Mouse (Mus musculus) forebrain, embryonic 13.5 days (tissue): ENCODE data around the gene Hic1. TPM values are rescaled to one million over a fixed set of nuclear protein-coding genes. Genes with fewer than 3 reads are reported as not detected.

Experiments used
- ATAC-seq: fragments of 200-750 bp; cut with Nextera tagmentation; 2 replicates; pipeline ENCODE4 v1.8.0; 2017
- H3K27ac ChIP-seq: fragments of 300-500 bp; sonication (generic); 2 replicates; pipeline ENCODE4 v1.5.1; 2015; ENCODE audit warnings: inconsistent platforms, mild to moderate bottlenecking, moderate library complexity
- H3K27me3 ChIP-seq: fragments of 300-500 bp; sonication (generic); 2 replicates; pipeline ENCODE4 v1.6.1; 2015; ENCODE audit warnings: mild to moderate bottlenecking, inconsistent platforms
- H3K36me3 ChIP-seq: fragments of 300-500 bp; sonication (generic); 2 replicates; pipeline ENCODE4 v1.6.1; 2015; ENCODE audit warnings: mild to moderate bottlenecking, inconsistent platforms; ENCODE audit not compliant: poor library complexity, severe bottlenecking
- H3K4me1 ChIP-seq: fragments of 300-500 bp; sonication (generic); 2 replicates; pipeline ENCODE4 v1.6.1; 2015; ENCODE audit warnings: inconsistent platforms
- H3K4me2 ChIP-seq: fragments of 300-500 bp; sonication (generic); 2 replicates; pipeline ENCODE4 v1.6.1; 2015; ENCODE audit warnings: inconsistent platforms, mild to moderate bottlenecking, moderate library complexity
- H3K4me3 ChIP-seq: fragments of 300-500 bp; sonication (generic); 2 replicates; pipeline ENCODE4 v1.5.1; 2015; ENCODE audit warnings: mild to moderate bottlenecking, inconsistent platforms
- H3K9ac ChIP-seq: fragments of 300-500 bp; sonication (generic); 2 replicates; pipeline ENCODE4 v1.6.1; 2015; ENCODE audit warnings: mild to moderate bottlenecking, inconsistent platforms
- H3K9me3 ChIP-seq: fragments of 300-500 bp; sonication (generic); replicated peaks from 2 replicates; pipeline ENCODE4 v1.6.1; 2016; ENCODE audit warnings: inconsistent platforms
- WGBS: fragments of 180-500 bp; shearing (Covaris S2); methylation state at CpG from one replicate; pipeline ENCODE4 v1.1.7; 2015; 5-methylcytosine and 5-hydroxymethylcytosine counted together
- polyA plus RNA-seq: library from polyadenylated mRNA; unstranded; fragments of >200 nt; fragmentation: Nextera tagmentation; extraction: Ambion mirVana; gene quantifications from 2 replicates; pipeline ENCODE4 v1.2.1, GENCODE M21; 2015

The Hic1 gene
- polyA plus RNA-seq, 1 experiment from 2014 or later = 1.5 TPM

DNA sequence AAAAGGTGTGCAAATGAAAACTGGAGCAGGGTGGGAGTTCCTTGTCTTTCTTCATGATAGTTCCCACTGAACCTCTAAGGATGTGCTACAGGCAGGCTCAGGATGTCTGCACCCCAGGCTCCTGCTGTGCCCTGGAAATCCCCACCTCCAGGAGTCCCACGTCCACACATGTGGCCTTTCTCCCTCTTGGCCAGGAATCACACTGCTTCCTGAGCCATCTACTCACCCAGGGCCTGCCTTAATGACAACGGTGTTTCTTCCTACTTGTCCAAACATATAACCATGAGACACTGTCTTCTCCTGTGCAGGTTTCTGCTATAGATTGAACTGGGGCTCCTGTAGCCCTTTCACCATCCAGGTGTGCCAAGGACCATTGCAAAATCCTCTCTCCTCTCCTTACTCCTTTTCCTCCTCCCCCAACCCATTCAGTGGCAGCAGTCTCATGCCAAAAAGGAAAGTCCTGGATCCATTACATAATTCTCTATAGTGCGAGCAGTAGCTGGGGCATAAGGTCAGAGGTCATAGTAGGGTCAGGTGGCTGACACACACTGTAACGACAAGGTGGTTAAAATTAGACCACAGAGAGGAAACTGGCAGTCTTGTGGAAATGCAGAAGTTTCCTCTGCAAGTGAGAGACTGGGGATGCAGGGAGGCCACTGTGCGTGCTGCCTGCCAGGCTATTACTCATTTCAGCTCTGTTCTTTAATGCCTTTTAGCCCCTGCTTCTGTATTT lies 32.5 kb downstream of the Hic1 start:
- Histone ChIP-seq H3K4me2 (no peak overlapping the region), H3K4me3 (no peak overlapping the region), H3K27me3 (no peaks in the 10 kb centered on the region), H3K36me3 (peaks cover 15% of the 10 kb centered on the region; the same call in 1 of the 2 replicates), H3K4me1 (peaks cover 36% of the 10 kb centered on the region), H3K9ac (no peak overlapping the region), H3K9me3 (no peaks in the 10 kb centered on the region), H3K27ac (no peak overlapping the region)
- no peak for ATAC-seq
- 79% methylated on average over 5 of the region's 5 CpGs for WGBS

DNA sequence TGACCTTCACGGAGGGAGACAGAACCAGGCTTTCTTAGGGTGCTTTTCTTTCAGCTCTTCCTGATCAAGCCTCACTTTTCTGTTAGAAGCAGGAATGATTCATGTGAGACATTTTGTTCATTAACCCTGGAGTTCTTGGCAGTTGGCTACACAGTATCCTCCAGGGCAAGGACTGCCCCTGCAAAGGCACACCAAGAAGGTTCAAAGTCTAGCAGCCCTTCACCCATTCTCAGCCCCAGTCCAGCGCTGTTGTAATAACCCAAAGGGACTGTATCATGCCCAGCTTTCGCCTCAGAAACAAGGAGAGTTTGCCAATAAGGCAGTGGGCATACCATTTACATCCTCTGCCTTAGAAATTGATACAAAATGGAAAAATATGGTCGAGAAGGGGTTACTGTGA lies 34.0 kb downstream of the Hic1 start:
- no peak overlapping the region for H3K4me2 ChIP-seq
- ATAC-seq = no peak
- H3K36me3 ChIP-seq = peaks cover 10% of the 10 kb centered on the region; the same call in 1 of the 2 replicates
- H3K4me3 ChIP-seq = no peak overlapping the region
- no peaks in the 10 kb centered on the region for H3K27me3 ChIP-seq
- H3K9ac ChIP-seq = no peak overlapping the region
- H3K27ac ChIP-seq = no peak overlapping the region
- 96% methylated on average over 4 of the region's 4 CpGs for WGBS
- H3K9me3 ChIP-seq = no peaks in the 10 kb centered on the region
- peaks cover 36% of the 10 kb centered on the region for H3K4me1 ChIP-seq

DNA sequence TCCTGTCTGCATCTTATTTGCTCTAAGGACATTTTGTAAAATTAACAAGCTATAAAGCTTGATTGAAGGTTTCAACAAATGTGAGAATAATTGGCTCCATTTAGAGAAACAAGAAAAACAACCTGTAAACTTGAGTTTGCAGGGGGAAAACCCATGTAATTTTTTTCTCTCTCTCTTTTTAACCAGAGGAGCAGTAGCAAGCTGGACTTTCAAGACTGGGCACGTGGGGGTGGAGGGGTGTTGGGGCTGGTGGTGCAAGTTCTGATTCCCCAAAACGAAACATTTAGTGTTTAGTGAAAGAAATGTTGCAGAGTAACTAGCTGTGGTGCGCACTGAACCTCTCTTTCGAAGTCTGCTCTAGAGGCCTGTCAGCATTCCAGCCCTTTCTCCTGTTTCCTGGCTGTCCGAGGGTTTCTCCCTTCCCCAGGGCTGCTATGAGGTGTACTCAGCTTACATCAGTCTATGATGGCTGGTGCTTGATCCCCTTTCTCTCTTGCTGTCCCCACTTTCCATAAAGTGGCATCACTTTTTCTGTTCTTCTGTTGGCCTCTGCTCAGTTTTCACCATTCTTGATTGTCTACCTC lies 34.7 kb downstream of the Hic1 start:
- H3K4me1 ChIP-seq = peaks cover 36% of the 10 kb centered on the region
- no peak overlapping the region for H3K9ac ChIP-seq
- H3K9me3 ChIP-seq = no peaks in the 10 kb centered on the region
- no peak for ATAC-seq
- peak overlapping the region; percentile 59; the same call in 1 of the 2 replicates for H3K27ac ChIP-seq
- H3K36me3 ChIP-seq = peaks cover 6% of the 10 kb centered on the region; the same call in 1 of the 2 replicates
- no peaks in the 10 kb centered on the region for H3K27me3 ChIP-seq
- H3K4me2 ChIP-seq = no peak overlapping the region
- no peak overlapping the region for H3K4me3 ChIP-seq
- WGBS = 74% methylated on average over 5 of the region's 5 CpGs

DNA sequence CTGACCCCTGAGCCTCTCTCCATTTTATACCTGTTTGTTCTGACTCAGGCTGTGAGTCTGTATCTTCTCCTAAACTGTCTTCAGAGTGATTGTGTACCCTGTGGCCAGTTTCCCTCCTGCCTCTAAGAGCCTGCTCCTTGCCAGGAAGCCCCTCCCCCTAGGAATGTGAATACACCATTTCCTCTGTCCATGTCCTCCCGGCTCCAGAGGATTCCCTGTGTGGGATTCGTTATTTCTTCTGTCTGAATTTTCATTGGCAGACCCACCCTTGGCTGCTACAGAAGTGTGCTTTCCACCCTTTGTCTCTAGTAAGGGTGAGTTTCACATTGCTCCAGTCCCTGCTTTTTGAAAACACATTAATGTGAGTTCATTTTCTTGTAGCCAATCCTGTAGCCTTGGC lies 35.4 kb downstream of the Hic1 start:
- Histone ChIP-seq H3K4me1 (peaks cover 36% of the 10 kb centered on the region), H3K27me3 (no peaks in the 10 kb centered on the region), H3K4me3 (no peak overlapping the region), H3K9me3 (no peaks in the 10 kb centered on the region), H3K27ac (peak overlapping the region; percentile 59), H3K36me3 (no peaks in the 10 kb centered on the region), H3K4me2 (0 out of 2 replicates have a peak overlapping the region, but pooled peaks have one; percentile 4), H3K9ac (no peak overlapping the region)
- ATAC-seq = peak; percentile 69; the same call in 1 of the 2 replicates
- WGBS = 1% methylated on average over 2 of the region's 2 CpGs

DNA sequence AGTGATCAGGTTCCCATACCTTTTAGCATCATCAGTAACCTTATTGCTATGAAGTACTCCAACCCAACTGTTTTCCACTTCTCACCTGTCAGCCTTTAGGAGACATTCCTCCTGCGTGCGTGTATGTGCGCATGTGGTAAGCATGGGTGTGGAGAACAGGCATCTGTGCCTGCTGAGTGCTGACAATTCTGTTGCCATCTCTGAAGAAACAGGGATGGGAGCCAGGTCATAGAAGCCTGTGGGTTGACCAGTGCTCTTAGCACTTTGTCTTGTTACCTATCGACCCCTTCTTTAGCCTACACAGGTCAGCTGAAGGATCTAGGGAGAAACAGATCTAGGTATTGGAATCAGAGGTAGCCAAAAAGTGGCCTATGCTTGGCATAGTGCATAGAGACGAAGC lies 35.9 kb downstream of the Hic1 start:
- 81% methylated on average over 5 of the region's 5 CpGs for WGBS
- Histone ChIP-seq H3K36me3 (no peaks in the 10 kb centered on the region), H3K9ac (0 out of 2 replicates have a peak overlapping the region, but pooled peaks have one; percentile 9), H3K4me1 (peaks cover 36% of the 10 kb centered on the region), H3K9me3 (no peaks in the 10 kb centered on the region), H3K4me3 (no peak overlapping the region), H3K27me3 (no peaks in the 10 kb centered on the region), H3K27ac (peak overlapping the region; percentile 59), H3K4me2 (no peak overlapping the region)
- no peak for ATAC-seq

DNA sequence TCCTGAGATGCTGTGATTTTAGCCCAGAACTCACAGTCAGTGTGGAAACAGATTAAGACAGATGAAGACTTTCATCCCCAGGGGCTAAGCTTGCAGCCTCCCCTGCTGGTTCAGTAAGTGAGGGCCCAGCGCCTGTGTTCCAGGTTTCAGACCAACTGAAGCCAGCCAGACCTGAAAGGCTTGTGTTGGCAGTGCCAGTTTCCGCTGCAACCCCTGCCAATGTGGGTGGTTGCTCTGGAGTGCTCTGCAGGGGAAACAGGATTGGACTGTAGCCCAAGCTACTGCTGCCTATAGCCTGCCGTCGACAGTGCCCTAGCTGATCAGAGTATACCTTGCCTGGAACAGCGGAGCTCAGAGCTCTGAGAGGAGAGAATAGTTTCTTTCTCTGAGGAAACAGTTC lies 37.0 kb downstream of the Hic1 start:
- Histone ChIP-seq H3K9ac (no peak overlapping the region), H3K27me3 (no peaks in the 10 kb centered on the region), H3K9me3 (no peaks in the 10 kb centered on the region), H3K4me2 (no peak overlapping the region), H3K4me3 (no peak overlapping the region), H3K27ac (no peak overlapping the region), H3K36me3 (no peaks in the 10 kb centered on the region), H3K4me1 (peaks cover 36% of the 10 kb centered on the region)
- 70% methylated on average over 5 of the region's 5 CpGs for WGBS
- 0 out of 2 replicates have a peak, but pooled peaks have one; percentile 50 for ATAC-seq

DNA sequence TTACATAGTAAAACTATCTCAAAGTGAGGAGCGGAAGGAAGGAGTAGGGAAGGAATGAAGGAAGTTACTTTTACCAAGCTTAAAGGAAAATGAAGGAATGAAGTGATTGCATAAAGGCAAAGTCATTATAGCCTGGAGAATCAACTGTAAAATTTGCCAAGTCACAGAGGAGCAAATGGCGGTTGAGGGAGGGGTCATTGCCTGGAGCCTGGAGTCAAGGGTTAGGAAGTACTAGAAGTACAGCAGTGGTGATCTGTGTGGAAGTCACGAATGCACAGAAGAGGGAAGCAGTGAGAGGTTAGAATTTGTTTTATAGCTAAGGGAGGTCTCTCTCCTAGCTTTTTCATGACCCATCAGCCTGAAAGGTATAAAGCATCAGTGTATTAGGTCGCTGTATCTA lies 38.0 kb downstream of the Hic1 start:
- ATAC-seq = no peak
- H3K4me1 ChIP-seq = peaks cover 36% of the 10 kb centered on the region
- H3K36me3 ChIP-seq = no peaks in the 10 kb centered on the region
- H3K27ac ChIP-seq = no peak overlapping the region
- H3K4me2 ChIP-seq = no peak overlapping the region
- 85% methylated on average over 4 of the region's 4 CpGs for WGBS
- no peaks in the 10 kb centered on the region for H3K9me3 ChIP-seq
- no peaks in the 10 kb centered on the region for H3K27me3 ChIP-seq
- H3K9ac ChIP-seq = no peak overlapping the region
- no peak overlapping the region for H3K4me3 ChIP-seq

DNA sequence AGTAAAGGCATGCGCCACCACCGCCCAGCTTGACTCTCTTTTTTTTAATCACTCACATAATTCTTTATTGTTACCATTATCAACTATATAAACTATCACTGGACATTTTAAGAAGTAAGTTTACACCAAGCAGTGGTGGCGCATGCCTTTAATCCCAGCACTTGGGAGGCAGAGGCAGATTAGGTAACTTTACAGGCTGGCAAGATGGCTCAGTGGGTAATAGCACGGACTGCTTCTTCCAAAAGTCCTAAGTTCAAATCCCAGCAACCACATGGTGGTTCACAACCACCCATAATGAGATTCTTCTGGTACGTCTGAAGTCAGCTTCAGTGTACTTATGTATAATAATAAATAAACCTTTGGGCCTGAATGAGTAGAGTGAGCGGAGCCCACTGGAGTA lies 39.8 kb downstream of the Hic1 start:
- H3K4me1 ChIP-seq = peaks cover 26% of the 10 kb centered on the region
- H3K4me3 ChIP-seq = no peak overlapping the region
- H3K36me3 ChIP-seq = no peaks in the 10 kb centered on the region
- no peaks in the 10 kb centered on the region for H3K9me3 ChIP-seq
- no peak for ATAC-seq
- H3K4me2 ChIP-seq = no peak overlapping the region
- WGBS = 94% methylated on average over 6 of the region's 6 CpGs
- H3K27me3 ChIP-seq = no peaks in the 10 kb centered on the region
- H3K9ac ChIP-seq = no peak overlapping the region
- no peak overlapping the region for H3K27ac ChIP-seq

DNA sequence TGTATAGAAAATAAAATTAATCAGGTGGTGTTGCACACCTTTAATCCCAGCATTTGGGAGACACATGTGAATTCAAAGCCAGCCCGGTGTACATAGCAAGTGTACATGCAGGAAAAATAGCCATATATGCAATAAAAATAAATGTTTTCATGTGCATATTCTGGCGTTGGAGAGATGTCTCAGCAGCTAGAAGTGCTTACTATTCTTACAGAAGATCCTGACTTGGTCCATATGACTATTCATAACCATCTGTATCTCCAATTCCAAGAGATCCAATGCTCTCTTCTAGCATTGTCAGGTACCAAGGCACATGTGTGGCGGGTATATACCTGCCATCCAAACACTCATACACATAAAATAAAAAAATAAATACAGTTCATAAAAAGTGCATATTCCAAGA lies 42.9 kb downstream of the Hic1 start:
- no peak overlapping the region for H3K4me3 ChIP-seq
- WGBS = 95% methylated on average over 3 of the region's 3 CpGs
- no peak overlapping the region for H3K27ac ChIP-seq
- H3K27me3 ChIP-seq = no peaks in the 10 kb centered on the region
- no peak overlapping the region for H3K9ac ChIP-seq
- ATAC-seq = no peak
- H3K4me1 ChIP-seq = no peaks in the 10 kb centered on the region
- no peak overlapping the region for H3K4me2 ChIP-seq
- H3K9me3 ChIP-seq = no peaks in the 10 kb centered on the region
- no peaks in the 10 kb centered on the region for H3K36me3 ChIP-seq

DNA sequence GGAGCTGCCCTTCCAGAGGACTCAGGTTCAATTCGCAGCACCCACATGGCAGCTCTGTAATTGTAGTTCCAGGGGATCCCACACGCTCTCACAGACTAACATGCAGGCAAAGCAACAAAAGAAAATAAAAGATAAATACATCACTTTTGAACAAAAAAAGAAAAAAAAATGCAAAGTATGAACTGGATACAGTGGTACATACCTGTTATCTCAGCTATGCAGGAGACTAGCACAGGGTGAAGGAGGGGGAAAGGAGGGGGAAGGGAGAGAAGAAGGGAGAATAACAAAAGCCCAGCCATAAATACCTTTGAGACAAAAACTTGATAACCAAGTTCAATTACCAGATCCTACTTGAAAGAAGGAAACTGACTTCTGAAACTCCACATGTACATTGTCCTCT lies 44.9 kb downstream of the Hic1 start:
- Histone ChIP-seq H3K27me3 (no peaks in the 10 kb centered on the region), H3K9me3 (no peaks in the 10 kb centered on the region), H3K27ac (no peak overlapping the region), H3K36me3 (no peaks in the 10 kb centered on the region), H3K4me3 (no peak overlapping the region), H3K9ac (no peak overlapping the region), H3K4me2 (no peak overlapping the region), H3K4me1 (no peaks in the 10 kb centered on the region)
- WGBS = 92% methylated on average over 2 of the region's 2 CpGs
- ATAC-seq = no peak

DNA sequence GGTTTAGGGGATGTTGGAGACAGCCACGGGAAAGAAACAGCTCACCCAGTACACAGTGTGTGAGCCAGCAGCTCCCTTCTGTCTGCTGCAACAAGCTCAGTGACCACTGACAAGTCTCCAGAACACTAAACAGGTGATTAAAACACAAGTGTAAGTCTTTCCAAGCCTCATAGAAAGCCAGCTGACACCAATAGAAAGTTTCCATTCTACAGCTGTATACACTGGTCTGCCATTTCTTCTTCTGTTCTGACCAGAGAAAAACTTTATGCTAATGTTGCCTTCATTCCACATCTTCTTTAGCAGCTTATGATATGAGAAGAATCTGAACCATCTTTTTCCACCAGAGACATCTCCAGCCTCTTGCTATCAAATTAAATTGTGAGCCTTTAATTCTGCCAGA lies 48.0 kb downstream of the Hic1 start:
- Histone ChIP-seq H3K36me3 (no peaks in the 10 kb centered on the region), H3K4me2 (no peak overlapping the region), H3K4me3 (no peak overlapping the region), H3K4me1 (no peaks in the 10 kb centered on the region), H3K9ac (no peak overlapping the region), H3K27ac (no peak overlapping the region), H3K9me3 (no peaks in the 10 kb centered on the region), H3K27me3 (no peaks in the 10 kb centered on the region)
- WGBS = 74% methylated on average over 1 of the region's 1 CpGs
- no peak for ATAC-seq

DNA sequence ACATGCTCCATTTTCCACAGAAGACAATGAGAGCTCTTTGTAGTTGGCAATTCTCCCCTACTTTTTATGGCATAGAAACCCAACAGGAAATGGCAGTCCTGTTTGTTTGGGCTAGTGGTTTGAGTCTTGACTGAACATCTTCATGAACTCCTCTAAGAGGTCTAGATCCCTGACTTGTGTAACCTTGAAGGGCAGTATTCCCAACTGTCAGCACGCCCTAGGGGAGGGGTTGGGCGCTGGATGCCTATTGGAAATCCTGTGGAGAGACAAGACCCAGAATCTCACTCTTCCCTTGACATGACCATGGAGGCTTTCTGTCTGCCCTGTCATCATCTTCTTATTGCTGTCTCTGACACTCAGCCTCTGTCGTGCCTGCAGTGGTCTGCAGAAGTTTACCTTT lies 49.5 kb downstream of the Hic1 start:
- ATAC-seq = no peak
- Histone ChIP-seq H3K4me3 (no peak overlapping the region), H3K9me3 (no peaks in the 10 kb centered on the region), H3K4me2 (no peak overlapping the region), H3K27me3 (no peaks in the 10 kb centered on the region), H3K27ac (no peak overlapping the region), H3K36me3 (no peaks in the 10 kb centered on the region), H3K9ac (no peak overlapping the region), H3K4me1 (no peaks in the 10 kb centered on the region)
- WGBS = 86% methylated on average over 3 of the region's 3 CpGs
